Mouse (Mus musculus) liver, embryonic 14.5 days (tissue): ENCODE measurements at regions not wholly inside any gene's neighbourhood (a gene's known extent, or its start where the extent isn't known, plus 50 kb on each side); places are given as distances from the start of the nearest gene placed in this dataset.

Experiments used
- CTCF ChIP-seq: IDR thresholded peaks from 2 replicates; pipeline ENCODE4 v1.5.1; 2016; ENCODE audit warnings: antibody characterized with exemption, low read depth, control low read depth
- EP300 ChIP-seq: IDR thresholded peaks from 2 replicates; pipeline ENCODE4 v1.6.1; 2016; ENCODE audit warnings: antibody characterized with exemption, low read depth

- TF ChIP-seq CTCF (no peak), EP300 (no peak)
These were observed 164.1 kb upstream of the Lcorl start for GRCm38 (mm10) chr5:46021398-46022046.
